Mouse (Mus musculus): ENCODE measurements around the gene Slc25a15. TPM values are rescaled to one million over a fixed set of nuclear protein-coding genes. Genes with fewer than 3 reads are reported as not detected.

The Slc25a15 gene
- polyA plus RNA-seq, 1 experiment, result 1.4 TPM

GRCm38 (mm10) chr8:22335426-22335825, 63.0 kb downstream of the Slc25a15 start:
- TF ChIP-seq CTCF (IDR thresholded peaks at IDR 0.05; ENCODE audit: extremely low read depth, insufficient read depth, insufficient read length, insufficient replicate concordance) (no peak), POLR2A (IDR thresholded peaks at IDR 0.05; ENCODE audit: low read depth, low read length) (no peak)
- 89% methylated on average over 13 of the region's 13 CpGs for WGBS
- H3K4me1 ChIP-seq (ENCODE audit: control insufficient read depth, insufficient read depth, insufficient read length), result no peaks in the 10 kb centered on the region
- DNase-seq (ENCODE audit: low read depth in 1 of 2, low spot score in 2 of 2), result no peak
- H3K4me3 ChIP-seq (ENCODE audit: extremely low read depth, insufficient read depth, insufficient read length), result no peak overlapping the region
- H3K27ac ChIP-seq (ENCODE audit: insufficient read depth, low read length), result no peak overlapping the region
- H3K36me3 ChIP-seq (ENCODE audit: control insufficient read depth, insufficient read depth, low read length), result no peaks in the 10 kb centered on the region
- H3K27me3 ChIP-seq (ENCODE audit: control insufficient read depth, insufficient read depth, low read length), result no peaks in the 10 kb centered on the region

Other genes with a start within 250 kb of the Slc25a15 start
- gene Nek3, start 232.2 kb downstream of the Slc25a15 start, polyA plus RNA-seq (2012; rRNA removed), result 0.74 and 1.0 TPM in 2 replicates
- 1.8 and 2.6 TPM in 2 replicates for gene Ckap2, start 212.8 kb downstream of the Slc25a15 start, polyA plus RNA-seq (2012; rRNA removed)
- 5.2 and 5.9 TPM in 2 replicates for gene Vps36, start 205.8 kb downstream of the Slc25a15 start, polyA plus RNA-seq (2012; rRNA removed)
- 2.1 and 2.3 TPM in 2 replicates for gene Thsd1, start 171.3 kb downstream of the Slc25a15 start, polyA plus RNA-seq (2012; rRNA removed)
- not detected in 2 replicates for gene Tpte, start 115.2 kb downstream of the Slc25a15 start, polyA plus RNA-seq (2012; rRNA removed)
- 1.4 and 1.6 TPM in 2 replicates for gene Mrps31, start 12.8 kb upstream of the Slc25a15 start, polyA plus RNA-seq (2012; rRNA removed)

Measured in spleen, adult 2 months (tissue).